Mouse (Mus musculus) thymus, postnatal 0 days (tissue): ENCODE measurements around the gene Arhgap11a. TPM values are rescaled to one million over a fixed set of nuclear protein-coding genes. Genes with fewer than 3 reads are reported as not detected.

Experiments
- DNase-seq: peaks from one replicate; pipeline ENCODE4 v3.0.0-alpha.2; 2015; ENCODE audit warnings: low spot score
- polyA plus RNA-seq: library from polyadenylated mRNA; unstranded; fragments of >200 nt; fragmentation: Nextera tagmentation; extraction: Ambion mirVana; gene quantifications from 2 replicates; pipeline ENCODE4 v1.2.1, GENCODE M21; 2015

The Arhgap11a gene
- 22.7 and 27.4 TPM in 2 replicates for polyA plus RNA-seq

DNA sequence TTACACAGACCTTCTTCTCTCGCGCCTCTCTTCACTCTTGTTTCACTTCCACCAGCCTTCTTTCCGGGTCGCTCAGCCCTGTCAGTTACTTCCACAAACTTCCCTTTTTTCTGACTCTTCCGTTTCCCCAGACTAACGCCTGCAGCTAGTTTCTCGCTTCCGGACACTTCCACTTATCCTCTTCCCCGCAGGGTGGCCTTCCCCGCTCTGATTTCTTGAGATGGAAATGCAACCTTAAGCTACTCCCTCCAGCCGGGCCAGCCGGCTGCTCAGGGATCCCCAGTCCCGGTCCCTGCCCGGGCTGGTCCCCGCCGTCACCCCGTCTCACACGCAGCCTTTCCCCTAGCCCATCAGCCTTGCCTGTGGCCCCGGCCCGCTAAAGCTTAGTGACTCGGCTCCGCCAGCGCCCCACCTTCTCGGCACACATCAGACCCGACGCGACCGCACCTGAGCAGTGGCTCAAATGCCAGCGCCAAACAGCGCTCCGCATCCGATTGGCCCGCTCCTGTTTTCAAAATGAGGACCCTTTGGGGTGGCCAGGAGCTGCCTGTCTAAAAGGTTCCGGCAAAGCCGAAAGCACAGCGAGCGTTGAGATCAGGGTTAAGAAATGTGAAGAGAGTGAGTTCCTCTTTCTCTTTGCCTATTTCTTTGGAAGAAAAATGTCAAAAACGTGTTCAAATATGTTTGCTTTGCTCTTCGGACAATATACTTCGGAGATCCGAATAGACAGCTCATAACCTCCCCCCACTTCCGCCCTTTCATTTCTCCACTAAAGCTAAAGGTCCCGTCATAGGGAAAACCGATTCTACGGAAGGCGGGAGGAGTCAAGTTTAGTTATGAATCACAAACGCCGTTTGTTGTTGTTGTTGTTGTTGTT lies at the start of gene Arhgap11a:
Gene Arhgap11a, minus strand, starts transcription at position 417 of the 877 bp plus-strand sequence.
- DNase-seq, result peak; percentile 95

DNA sequence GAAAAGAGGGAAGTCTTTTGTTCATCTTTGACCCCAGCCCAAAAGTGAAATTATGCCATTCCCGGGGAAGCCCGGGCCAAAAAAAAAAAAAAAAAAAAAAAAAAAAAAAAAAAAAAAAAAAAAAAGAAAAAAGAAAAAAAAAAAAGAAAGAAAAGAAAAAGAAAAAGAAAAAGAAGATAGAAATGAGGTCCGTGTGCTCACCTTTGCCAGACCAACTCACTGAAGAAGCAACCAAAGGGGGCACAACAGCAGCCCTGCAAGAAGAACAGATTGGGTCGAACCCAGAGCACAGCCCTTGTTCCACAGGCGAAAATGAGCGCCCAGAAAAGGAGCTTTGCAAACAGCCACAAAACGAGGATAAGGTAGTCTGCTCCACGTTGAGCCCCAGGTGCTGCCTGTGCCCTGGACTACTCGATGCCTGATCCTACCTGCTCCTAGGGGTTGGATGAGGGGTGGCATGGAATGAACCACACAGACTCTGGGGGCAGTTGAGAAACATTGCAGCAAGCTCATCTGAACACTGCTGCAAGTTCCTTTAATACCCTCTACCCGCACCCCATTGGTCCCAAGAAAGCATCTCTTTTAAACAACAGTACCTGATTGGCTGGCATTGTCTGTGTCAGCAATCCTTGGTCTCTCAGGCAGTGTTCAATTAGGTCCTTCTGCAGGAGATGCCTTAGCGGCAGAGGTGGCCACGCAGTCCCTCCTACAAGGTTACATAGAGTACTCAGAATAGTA lies 45.1 kb upstream of the Arhgap11a start:
- DNase-seq, result no peak

DNA sequence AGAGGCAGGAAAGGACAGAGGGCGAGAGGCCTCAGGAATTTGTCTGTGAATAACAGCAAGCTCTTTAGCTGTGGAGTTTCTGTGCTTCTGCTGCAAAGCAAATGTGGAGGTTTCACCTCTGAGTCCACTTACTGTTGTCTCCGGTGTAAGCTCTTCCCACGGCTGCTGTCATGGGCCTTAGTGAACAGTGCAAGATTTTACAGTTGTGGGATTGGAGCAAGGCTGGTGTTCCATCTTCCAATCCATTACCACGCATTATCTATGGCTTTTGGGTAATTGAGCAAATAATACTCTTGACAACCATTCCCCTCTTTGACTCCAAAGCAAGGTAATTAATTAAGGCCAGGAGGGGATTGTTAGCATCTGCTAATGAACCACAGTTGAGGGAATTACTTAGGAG lies 38.7 kb upstream of the Arhgap11a start:
- no peak for DNase-seq

DNA sequence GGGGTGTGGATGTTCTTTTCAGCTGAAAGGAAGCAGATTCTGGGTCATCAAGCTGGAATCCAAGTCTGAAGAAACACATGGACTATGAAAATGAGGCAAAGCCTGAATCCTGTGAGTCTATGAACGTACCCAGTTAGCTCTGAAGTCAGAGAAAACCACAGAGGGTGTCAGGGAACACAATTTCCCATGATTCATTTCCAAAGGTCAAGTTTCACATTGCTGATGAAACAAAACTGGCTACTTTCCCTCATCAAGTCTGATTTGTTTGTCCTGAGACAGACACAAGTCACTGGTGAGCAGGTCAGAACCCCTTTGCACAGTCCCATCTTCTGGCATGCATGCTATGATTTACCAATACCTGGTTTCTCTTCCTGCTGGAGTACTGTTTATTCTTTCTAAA lies 37.6 kb upstream of the Arhgap11a start:
- no peak for DNase-seq

DNA sequence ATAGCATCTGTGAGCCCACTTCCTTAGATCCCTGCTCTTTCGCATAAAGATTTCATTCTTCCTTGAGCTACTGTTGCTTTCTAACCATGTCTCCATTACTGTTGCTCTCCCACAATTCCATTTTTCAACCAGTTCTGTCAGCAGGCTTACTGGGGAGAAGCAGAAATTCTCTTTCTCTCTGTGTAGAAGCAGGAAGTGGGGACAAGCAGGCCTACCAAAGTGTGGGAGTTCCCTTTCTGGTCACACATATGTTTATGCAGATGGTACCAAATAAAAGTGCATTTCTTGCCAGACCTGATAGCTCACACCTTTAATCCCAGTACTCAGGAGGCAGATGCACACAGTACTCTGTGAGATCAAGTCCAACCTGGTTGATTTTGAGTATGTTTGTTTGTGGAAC lies 21.7 kb upstream of the Arhgap11a start:
- no peak for DNase-seq

DNA sequence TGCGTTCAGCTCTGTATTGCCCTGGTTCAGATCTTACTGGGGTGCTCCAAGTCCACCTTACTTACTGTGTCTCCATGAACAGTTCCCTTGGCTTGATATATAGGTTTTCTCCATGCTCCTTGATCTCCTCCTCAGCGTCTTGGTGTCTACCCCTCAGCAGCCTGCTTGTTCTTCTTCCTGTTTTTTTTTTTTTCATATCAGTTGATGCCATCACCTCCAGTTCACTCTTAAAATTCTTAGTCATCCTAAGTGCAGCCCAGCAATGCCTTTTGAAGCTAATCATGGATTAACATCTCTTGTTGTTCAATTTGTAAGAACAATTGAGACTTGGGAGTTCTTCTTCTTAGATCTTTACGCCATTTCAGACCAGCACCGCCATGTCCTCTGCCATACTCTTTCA lies 19.9 kb upstream of the Arhgap11a start:
- DNase-seq, result no peak

DNA sequence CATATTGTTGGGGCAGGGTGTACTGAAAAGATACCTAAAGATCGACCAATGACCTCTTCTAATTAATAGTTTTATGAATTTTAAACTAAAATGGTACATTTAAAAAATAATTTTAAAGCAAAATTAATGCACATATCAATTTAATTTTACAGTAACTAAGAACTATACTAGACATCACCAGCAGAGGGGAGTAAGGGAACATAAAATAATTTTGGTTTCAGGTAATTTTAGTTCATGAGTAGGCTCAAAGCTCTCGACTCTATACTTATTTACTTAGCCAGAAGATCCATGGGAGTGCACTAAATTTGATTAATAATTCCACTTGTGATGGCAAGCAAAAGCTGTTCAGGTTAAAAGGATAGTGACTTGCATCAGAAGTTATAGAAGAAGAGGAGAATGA lies 17.7 kb upstream of the Arhgap11a start:
- peak; percentile 36 for DNase-seq

DNA sequence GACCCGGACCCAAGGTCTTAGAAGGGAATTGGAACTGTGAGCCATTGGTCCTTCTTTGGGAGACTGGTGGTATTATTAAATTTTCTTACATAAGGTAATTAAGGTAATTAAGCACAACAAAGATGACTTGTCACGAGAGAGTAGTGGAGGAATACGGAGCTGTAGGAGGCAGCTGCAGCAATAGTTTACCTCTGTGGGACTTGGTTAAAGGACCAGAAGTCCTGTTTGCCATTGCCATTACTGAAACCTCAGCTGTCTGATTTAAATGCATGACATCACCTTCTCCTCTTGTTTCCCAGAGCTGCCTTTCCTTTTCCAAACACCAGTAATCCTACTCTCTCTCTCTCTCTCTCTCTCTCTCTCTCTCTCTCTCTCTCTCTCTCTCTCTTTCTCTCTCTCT lies 680 bp upstream of the Arhgap11a start:
- no peak for DNase-seq

DNA sequence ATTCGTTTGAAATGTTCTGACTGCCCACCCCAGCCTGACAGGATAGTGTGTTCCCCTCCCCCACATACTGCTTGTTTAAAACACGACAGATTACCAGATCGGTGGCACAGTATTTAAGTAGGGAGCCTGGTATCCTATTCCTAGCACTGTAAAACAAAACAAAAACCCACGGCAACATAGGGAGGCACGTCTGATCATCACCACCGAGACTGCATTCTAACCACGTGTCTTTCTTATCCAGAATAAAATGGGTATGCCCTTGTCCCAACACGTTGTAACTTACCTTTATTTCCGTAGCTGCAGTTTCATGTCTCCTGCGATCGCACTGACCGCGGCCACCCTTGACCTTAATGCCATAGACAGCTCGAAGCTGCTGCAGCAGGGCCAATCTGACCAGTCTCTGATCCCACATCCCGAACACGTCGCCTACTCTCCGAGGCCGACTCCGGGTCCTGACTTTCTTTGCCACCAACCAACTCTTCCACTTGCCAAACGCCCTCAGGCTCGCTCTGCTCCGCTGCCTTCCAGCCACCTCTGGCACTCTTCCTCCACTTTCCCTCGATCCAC lies 700 bp downstream of the Arhgap11a start:
- DNase-seq, result peak; percentile 8

DNA sequence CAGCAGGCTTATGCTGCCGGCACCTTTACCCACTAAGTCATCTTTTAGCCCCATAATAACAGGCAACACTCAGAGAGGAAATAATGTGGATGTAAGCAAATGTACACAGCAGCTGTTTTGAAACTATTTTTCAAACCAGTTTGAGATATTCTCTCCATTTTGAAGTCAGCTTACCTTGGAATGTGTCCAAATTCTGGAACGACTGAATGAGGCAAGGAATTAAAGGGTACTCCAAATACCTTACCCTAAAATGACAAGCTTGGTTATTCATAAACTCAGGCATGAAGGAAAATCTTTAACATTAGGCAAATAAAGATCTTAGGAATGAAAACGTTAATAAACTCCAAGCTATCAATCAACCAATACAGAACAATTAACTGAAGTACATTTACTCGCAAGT lies 3.4 kb downstream of the Arhgap11a start:
- no peak for DNase-seq

DNA sequence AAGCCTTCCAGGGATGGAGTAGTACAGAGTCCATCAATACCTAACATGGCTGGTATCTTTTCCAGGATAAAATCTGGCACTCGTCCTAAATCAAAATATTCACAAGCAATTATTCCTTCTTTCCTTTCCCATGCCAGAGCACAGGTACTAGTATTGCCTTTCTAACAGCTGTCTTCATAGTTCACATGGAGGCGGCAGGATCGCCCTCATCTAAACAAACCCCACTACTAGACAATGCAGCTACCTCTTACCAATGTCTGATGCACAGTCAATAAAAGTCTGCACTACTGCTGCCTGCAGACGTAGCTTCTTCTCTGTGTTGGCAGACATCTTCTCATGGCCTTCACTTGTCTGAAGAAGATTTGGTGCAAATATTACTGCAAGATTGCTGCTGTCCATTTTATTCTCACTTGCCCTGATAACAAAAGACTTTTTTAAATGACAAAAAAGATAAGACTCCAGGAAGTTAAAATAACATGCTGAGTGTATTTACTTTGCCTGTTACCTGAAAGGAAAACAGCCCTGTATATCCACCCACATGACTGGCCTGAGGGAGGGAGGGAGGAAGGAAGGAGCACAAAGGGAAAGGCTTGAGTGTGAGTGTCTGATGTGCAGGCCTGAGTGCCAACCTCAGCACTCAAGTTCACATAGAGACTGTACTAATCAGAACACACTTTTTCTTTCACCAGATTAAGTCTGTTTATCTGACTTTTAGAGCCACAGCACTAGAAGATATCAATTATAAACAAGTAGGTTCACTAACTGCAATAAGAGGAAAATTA lies 6.6 kb downstream of the Arhgap11a start:
- DNase-seq, result no peak

DNA sequence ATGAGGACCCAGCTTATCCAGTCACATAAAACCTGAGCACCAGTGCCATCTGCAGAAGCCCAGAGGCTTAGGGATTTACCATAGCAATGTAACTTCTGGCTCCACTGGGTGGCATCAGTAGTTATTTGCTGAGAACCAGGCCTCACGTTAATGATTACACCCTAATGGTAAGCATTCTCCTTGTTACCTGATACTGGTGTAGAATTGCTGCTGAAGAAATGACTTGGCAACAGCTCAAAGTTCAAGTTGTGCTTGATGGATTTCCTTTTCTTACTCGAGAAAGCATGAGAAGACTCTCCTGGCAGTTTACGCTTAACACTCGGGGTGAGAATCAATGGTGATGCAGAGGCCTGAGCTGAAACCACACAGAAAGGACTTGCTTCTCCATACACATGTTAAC lies 9.0 kb downstream of the Arhgap11a start:
- DNase-seq, result no peak

DNA sequence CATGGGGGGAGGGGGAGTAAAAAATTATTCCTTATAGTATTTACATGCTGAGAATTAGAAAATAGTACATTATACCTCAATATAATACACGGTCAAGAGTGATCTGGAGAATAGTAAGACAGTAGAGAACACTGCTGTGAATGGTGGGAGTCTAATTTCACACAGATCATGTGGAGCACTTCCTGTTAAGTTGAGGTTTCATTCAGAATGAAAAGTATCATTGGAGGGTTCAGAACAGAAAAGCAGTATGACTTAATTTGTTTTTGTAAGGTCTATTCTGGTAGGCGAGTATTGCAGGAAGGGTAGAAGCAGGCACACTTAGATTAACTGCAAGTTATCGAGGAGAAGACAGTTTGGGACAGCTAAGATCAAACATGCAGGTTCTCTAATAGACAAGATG lies 13.2 kb downstream of the Arhgap11a start:
- no peak for DNase-seq

DNA sequence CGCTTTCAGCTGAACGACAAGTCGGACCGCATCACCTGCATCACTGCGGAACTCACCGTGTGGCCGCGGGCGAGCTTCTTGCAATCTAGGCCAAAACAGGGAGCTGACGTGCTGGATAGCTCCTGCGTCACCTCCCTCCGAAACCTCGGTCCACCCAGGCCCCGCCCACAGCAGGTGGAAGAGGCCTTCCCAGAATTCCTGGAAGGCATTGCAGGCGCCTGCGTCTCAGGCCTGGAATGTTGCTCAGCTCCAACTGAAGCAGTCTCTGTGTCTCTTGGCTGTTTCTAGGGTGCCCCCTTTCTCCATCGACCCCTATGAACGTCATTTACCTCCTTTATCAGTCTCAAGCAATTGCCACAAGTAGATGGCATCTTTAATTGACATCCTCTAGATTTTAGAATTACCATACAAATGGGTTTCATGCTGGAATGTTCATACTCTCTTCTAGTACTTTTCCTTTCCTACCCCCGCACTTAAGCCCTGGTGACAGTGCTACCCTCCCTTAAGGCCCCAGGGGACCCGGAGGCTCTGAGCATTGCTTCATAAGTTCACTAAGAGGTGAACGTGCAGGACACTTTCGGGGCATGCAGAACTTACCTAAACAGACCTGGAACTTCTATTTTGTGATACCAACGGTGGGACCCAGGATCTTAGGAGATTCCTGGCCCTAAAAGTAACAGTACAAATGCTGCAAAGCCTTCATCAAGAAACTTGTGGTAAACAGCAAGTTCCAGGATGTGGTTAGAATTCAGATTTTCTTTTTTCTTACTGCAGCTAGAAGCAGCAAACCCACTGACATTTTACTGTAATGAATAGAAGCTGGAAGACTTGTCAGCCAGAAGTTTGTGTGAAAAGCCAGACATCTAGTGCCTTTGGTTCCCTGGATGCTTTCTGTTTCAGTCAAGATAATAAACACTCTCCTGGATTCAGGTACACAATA lies 19.2 kb downstream of the Arhgap11a start, which contains the start of gene Scg5:
Gene Scg5, minus strand, starts transcription at position 179 of the 940 bp plus-strand sequence.
- peak; percentile 63 for DNase-seq

DNA sequence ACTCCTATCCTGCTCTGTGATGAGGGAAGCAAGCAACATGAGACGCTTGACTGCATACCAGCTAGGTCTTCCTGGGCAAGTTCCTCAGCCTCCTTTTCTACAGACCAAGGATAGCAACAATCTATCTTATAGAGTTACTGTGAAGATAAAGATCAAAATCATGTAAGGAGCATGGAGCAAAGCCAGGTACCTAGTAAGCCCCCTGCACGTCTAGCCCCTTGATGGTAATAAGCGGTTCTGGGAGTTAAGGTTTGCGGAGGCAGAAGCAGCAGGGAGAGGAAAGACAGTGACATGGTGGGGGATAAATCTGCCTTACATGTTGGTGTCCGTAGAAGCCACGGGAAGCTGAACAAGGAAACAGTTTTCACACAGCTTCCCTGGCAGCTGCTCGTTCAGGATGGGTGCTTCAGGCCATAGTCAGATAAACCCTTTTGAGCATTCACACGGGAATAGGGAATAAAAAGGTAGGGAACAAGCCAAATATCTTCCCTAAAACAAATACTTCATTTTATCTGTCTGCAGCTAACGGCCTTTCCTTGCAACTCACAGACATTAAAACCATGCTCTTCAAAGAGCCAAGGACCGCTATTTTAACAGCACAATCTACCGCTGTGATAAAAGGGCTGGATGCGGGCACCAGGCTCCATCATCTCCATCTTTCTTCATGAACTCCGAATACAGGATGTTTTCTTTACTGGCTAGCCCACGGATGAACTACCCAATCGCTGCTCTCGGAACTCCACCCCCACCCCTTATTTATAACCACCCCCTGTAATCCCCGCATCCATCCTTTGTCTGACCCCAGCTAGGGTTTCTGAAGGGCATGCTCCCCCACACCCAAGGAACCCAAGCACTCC lies 20.1 kb downstream of the Arhgap11a start:
- DNase-seq, result no peak

DNA sequence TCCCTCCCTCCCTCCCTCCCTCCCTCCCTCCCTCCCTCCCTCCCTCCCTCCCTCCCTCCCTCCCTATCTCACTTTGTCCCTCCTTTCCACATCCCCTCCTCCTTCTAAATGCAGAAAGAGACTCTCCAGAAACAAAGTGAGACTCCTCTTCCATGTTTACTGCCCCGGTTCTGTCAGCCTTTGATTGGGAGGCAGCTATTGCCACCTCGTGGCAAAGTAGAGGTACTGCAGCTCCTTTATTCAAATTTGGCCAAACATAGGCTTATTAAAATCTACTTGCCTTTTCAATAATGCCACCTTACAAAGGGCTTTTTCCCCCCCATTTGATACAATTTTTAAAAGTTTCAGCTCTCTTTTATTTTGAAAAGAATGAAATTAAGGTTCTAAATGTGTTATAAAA lies 24.6 kb downstream of the Arhgap11a start:
- DNase-seq, result peak; percentile 64

DNA sequence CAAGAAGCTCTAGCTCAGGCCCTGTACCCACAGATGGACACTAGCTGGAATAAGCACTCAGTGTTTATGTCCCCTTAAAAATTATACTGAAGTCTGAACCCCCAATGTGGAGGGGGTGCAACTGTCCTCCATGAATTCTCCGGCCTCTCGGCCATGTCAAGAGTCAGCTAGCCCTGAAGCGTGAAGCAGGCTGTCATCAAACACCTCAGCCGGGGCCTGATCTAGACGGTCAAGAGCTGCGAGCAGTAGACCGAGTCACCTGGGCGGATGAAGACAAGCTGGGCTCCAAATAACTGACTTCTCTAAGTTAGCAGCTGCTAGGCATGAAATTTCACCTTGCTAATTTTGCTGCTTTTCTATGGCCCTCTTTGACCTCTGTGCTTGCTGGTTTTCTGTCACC lies 26.1 kb downstream of the Arhgap11a start:
- DNase-seq, result no peak

DNA sequence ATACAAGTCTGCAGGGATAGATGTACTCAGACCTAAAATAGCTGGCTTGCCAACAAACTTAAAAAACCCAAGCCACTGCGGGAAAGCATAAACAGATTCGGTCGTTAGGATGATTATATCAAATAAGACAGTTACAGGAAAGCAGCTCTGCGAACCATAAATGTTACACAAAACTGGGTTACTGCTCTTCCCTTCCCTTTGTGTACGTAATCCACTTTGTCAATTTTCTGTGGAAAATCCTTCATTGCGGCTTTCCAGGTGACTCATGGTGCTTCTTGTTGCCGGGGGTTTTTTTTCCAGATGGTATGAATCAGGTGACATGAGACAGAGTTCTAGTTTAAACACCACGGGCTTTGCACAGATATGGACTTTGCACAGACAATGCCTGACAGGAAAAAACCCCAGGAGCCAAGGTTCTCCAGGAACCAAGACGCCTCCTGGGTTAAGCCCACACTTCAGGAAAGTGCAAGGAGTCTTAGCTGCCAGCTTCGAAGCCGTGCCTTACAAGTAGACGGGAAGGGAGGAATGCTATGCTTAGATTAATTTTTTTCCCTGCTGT lies 27.2 kb downstream of the Arhgap11a start:
- no peak for DNase-seq

DNA sequence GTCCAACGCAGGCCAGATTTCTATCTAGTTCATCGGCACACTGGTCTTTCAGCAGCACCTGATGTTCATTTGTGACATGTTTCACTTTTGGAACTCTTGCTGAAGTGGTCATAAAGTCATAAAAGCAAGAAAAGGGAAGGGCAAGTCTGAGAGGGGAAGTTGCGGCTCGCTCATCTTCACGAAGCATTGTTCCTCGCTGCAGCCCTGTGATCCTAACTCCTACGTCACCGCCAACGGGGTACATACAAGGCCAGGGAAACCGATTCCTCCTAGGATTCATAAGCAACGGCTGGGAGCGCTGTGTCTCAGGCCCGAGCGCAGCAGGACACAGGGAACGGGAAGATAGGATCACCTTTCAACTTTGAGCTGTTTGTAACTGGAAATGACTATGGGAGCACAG lies 28.3 kb downstream of the Arhgap11a start:
- no peak for DNase-seq
